Mouse (Mus musculus) kidney, postnatal 0 days (tissue): ENCODE measurements around the gene Zmynd12. TPM values are rescaled to one million over a fixed set of nuclear protein-coding genes. Genes with fewer than 3 reads are reported as not detected.

ENCODE experiments used
- ATAC-seq: fragments of 200-750 bp; cut with Nextera tagmentation; replicated peaks from 2 replicates; pipeline ENCODE4 v1.8.0; 2017; ENCODE audit warnings: low read depth, moderate number of reproducible peaks, moderate TSS enrichment, moderate library complexity; ENCODE audit not compliant: low FRiP score
- DNase-seq: peaks from one replicate; pipeline ENCODE4 v3.0.0-alpha.2; 2016; ENCODE audit warnings: low spot score
- H3K27ac ChIP-seq: fragments of 300-500 bp; sonication (generic); 2 replicates; pipeline ENCODE4 v1.5.1; 2014; ENCODE audit warnings: mild to moderate bottlenecking
- H3K27me3 ChIP-seq: fragments of 300-500 bp; sonication (generic); 2 replicates; pipeline ENCODE4 v1.6.1; 2014; ENCODE audit warnings: low read length, mixed read lengths; ENCODE audit not compliant: insufficient read depth
- H3K36me3 ChIP-seq: fragments of 300-500 bp; sonication (generic); 2 replicates; pipeline ENCODE4 v1.6.1; 2014; ENCODE audit warnings: low read length, mixed read lengths; ENCODE audit not compliant: insufficient read depth
- H3K4me1 ChIP-seq: fragments of 300-500 bp; sonication (generic); replicated peaks from 2 replicates; pipeline ENCODE4 v1.6.1; 2014; ENCODE audit warnings: antibody characterized with exemption, low read length, mixed read lengths; ENCODE audit not compliant: insufficient read depth
- H3K4me2 ChIP-seq: fragments of 300-500 bp; sonication (generic); 2 replicates; pipeline ENCODE4 v1.6.1; 2014; ENCODE audit warnings: mild to moderate bottlenecking, low read length, moderate library complexity, mixed read lengths
- H3K4me3 ChIP-seq: fragments of 300-500 bp; sonication (generic); replicated peaks from 2 replicates; pipeline ENCODE4 v1.5.1; 2014; ENCODE audit warnings: low read depth, low read length
- H3K9ac ChIP-seq: fragments of 300-500 bp; sonication (generic); 2 replicates; pipeline ENCODE4 v1.6.1; 2014; ENCODE audit warnings: low read depth, low read length
- H3K9me3 ChIP-seq: fragments of 300-500 bp; sonication (generic); replicated peaks from 2 replicates; pipeline ENCODE4 v1.6.1; 2016; ENCODE audit warnings: low read length, inconsistent platforms, mixed read lengths
- CTCF ChIP-seq: IDR thresholded peaks from 2 replicates; pipeline ENCODE4 v1.5.1; 2016; ENCODE audit warnings: antibody characterized with exemption, low read depth, mild to moderate bottlenecking, moderate library complexity
- WGBS: fragments of 180-500 bp; shearing (Covaris S2); extraction: QIAGEN DNeasy Blood & Tissue Kit; methylation state at CpG from one replicate; pipeline ENCODE4 v1.1.7; 2014; 5-methylcytosine and 5-hydroxymethylcytosine counted together
- polyA plus RNA-seq: library from polyadenylated mRNA; unstranded; fragments of >200 nt; fragmentation: Nextera tagmentation; extraction: Ambion mirVana; gene quantifications from 2 replicates; pipeline ENCODE4 v1.2.1, GENCODE M21; 2015

The Zmynd12 gene
- polyA plus RNA-seq, 1 experiment from 2014 or later: 1.7 TPM

GRCm38 (mm10) chr4:119403431-119403830 is 19.2 kb upstream of the Zmynd12 start:
- H3K9me3 ChIP-seq: no peaks in the 10 kb centered on the region
- no peak for ATAC-seq
- no peaks in the 10 kb centered on the region for H3K36me3 ChIP-seq
- TF ChIP-seq CTCF: no peak
- no peak overlapping the region for H3K27ac ChIP-seq
- no peaks in the 10 kb centered on the region for H3K4me1 ChIP-seq
- DNase-seq: no peak
- no peak overlapping the region for H3K4me2 ChIP-seq
- H3K9ac ChIP-seq: no peak overlapping the region
- H3K27me3 ChIP-seq: no peaks in the 10 kb centered on the region
- WGBS: 87% methylated on average over 2 of the region's 2 CpGs
- no peak overlapping the region for H3K4me3 ChIP-seq

GRCm38 (mm10) chr4:119411877-119412650 is 10.6 kb upstream of the Zmynd12 start:
- Histone ChIP-seq H3K36me3 (no peaks in the 10 kb centered on the region), H3K4me3 (no peak overlapping the region), H3K9ac (no peak overlapping the region), H3K27ac (no peak overlapping the region), H3K4me1 (no peaks in the 10 kb centered on the region), H3K9me3 (no peaks in the 10 kb centered on the region), H3K4me2 (no peak overlapping the region), H3K27me3 (no peaks in the 10 kb centered on the region)
- TF ChIP-seq CTCF: no peak
- DNase-seq (no peak), ATAC-seq (no peak)
- WGBS: 75% methylated on average over 10 of the region's 12 CpGs

GRCm38 (mm10) chr4:119412791-119413190 is 9.8 kb upstream of the Zmynd12 start:
- Histone ChIP-seq H3K27me3 (no peaks in the 10 kb centered on the region), H3K9me3 (no peaks in the 10 kb centered on the region), H3K4me3 (no peak overlapping the region), H3K4me2 (no peak overlapping the region), H3K9ac (no peak overlapping the region), H3K27ac (no peak overlapping the region), H3K36me3 (peaks cover 4% of the 10 kb centered on the region; the same call in 1 of the 2 replicates), H3K4me1 (no peaks in the 10 kb centered on the region)
- ATAC-seq: no peak
- TF ChIP-seq CTCF: no peak
- no peak for DNase-seq
- WGBS: 49% methylated on average over 6 of the region's 6 CpGs

GRCm38 (mm10) chr4:119415072-119415753 is 7.4 kb upstream of the Zmynd12 start, which contains the start of gene Ccdc30:
Ccdc30 (minus strand) TSS chr4:119415521.
- peak within 1 kb of the TSS; percentile 51 for H3K9ac ChIP-seq
- no peaks in the 10 kb centered on the region for H3K4me1 ChIP-seq
- no peak for TF ChIP-seq CTCF
- DNase-seq (peak; percentile 97), ATAC-seq (peak; percentile 100)
- H3K27ac ChIP-seq: no peak within 1 kb of the TSS
- no peaks in the 10 kb centered on the region for H3K27me3 ChIP-seq
- H3K4me3 ChIP-seq: peak within 1 kb of the TSS; percentile 52
- WGBS: under 1% methylated on average over 49 of the region's 49 CpGs
- H3K36me3 ChIP-seq: peaks cover 12% of the 10 kb centered on the region; the same call in 1 of the 2 replicates
- H3K9me3 ChIP-seq: no peaks in the 10 kb centered on the region
- peak within 1 kb of the TSS; percentile 78 for H3K4me2 ChIP-seq

- WGBS: 84% methylated on average over 3 of the region's 3 CpGs
- no peak overlapping the region for H3K27ac ChIP-seq
- no peaks in the 10 kb centered on the region for H3K9me3 ChIP-seq
- TF ChIP-seq CTCF: no peak
- H3K36me3 ChIP-seq: peaks cover 12% of the 10 kb centered on the region; the same call in 1 of the 2 replicates
- peaks cover 9% of the 10 kb centered on the region; the same call in 1 of the 2 replicates for H3K4me1 ChIP-seq
- ATAC-seq (no peak), DNase-seq (no peak)
- H3K9ac ChIP-seq: no peak overlapping the region
- H3K27me3 ChIP-seq: no peaks in the 10 kb centered on the region
- H3K4me3 ChIP-seq: no peak overlapping the region
- no peak overlapping the region for H3K4me2 ChIP-seq
Measured at GRCm38 (mm10) chr4:119417270-119417669, 5.3 kb upstream of the Zmynd12 start.

- Histone ChIP-seq H3K9ac (no peak overlapping the region), H3K4me3 (no peak overlapping the region), H3K27me3 (no peaks in the 10 kb centered on the region), H3K9me3 (no peaks in the 10 kb centered on the region), H3K4me1 (peaks cover 9% of the 10 kb centered on the region; the same call in 1 of the 2 replicates), H3K4me2 (no peak overlapping the region), H3K27ac (no peak overlapping the region), H3K36me3 (peaks cover 12% of the 10 kb centered on the region; the same call in 1 of the 2 replicates)
- no peak for ATAC-seq
- DNase-seq: no peak
- no peak for TF ChIP-seq CTCF
- 89% methylated on average over 3 of the region's 3 CpGs for WGBS
Measured at GRCm38 (mm10) chr4:119417894-119418293, 4.7 kb upstream of the Zmynd12 start.
